Mouse (Mus musculus) urinary bladder, adult 18-20 months (tissue): Measurements from ENCODE around the gene Ggps1.
A peak's percentile ranks its signal among the peaks of the same experiment; 100 is the strongest.
"Not testable (repeated sequence)": the region's sequence is repeated elsewhere in the genome, so short reads cannot be mapped to it uniquely, and the experiment has no call there.

Experiments
- DNase-seq, 2 experiments: peaks; one replicate each; pipeline ENCODE4 v3.0.0; 2022; ENCODE audit warnings: low spot score in 2 of 2, mixed read lengths in 2 of 2

Ggps1 gene

GRCm38 (mm10) chr13:14038911-14039291 lies 24.4 kb downstream of the Ggps1 start:
- DNase-seq, result peak in 1 of 2 experiments; percentile 9

- DNase-seq, result no peak
Measured at GRCm38 (mm10) chr13:14035875-14036630, 27.2 kb downstream of the Ggps1 start.

GRCm38 (mm10) chr13:14035352-14035751 lies 27.9 kb downstream of the Ggps1 start:
- DNase-seq, result not testable (repeated sequence)

- no peak for DNase-seq
Measured at GRCm38 (mm10) chr13:14034073-14034348, 29.3 kb downstream of the Ggps1 start.

DNA sequence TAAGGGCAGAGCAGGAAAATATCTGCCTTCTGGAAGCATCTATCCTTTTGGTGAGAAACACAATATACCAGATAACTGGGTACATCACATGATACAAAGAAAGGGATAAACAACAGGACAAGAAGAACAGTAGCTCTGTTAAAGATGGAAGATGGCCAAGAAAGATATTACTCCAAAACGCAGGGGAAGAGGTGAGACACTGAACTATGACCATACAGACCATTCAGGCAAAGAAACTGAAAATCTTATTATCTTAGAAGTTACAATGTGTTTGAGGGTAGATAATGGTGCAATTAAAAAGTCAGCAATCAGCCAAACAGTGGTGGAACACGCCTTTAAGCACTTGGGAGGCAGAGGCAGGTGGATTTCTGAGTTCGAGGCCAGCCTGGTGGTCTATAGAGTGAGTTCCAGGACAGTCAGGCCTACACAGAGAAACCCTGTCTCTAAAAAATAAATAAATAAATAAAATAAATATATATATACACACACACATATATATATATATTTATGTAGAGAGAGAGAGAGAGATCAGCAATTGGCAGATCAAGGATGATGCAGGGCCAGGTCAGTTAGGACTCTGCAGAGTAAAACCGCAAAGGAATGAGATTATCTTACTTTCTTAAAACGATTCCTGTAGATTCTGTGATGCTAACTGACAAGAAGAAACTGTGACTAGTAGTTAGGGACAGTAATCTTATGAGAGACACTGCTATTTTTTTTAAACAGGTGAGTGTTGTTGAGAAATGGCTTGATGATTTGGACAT lies 29.8 kb downstream of the Ggps1 start:
- DNase-seq, result no peak

GRCm38 (mm10) chr13:14026154-14026820 lies 37.0 kb downstream of the Ggps1 start:
- no peak for DNase-seq

DNA sequence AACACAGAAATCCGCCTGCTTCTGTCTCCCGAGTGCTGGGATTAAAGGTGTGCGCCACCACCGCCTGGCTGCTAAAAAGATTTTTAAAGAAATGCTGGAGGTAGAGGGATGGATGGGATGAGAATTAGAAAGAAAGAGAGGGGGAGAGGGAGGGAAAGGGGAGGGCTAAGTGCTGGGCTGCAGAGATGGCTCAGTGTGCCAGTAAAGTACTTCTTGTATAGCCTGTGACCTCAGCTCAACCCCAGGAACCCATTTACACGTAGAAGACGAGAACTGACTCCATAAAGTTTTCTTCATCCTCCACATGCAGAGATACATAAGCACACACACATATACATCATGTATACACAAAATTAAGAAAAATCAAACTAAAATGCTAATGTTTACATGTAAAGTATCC lies 37.7 kb downstream of the Ggps1 start:
- no peak for DNase-seq

GRCm38 (mm10) chr13:14021417-14021816 lies 41.9 kb downstream of the Ggps1 start:
- DNase-seq, result not testable (repeated sequence)

DNA sequence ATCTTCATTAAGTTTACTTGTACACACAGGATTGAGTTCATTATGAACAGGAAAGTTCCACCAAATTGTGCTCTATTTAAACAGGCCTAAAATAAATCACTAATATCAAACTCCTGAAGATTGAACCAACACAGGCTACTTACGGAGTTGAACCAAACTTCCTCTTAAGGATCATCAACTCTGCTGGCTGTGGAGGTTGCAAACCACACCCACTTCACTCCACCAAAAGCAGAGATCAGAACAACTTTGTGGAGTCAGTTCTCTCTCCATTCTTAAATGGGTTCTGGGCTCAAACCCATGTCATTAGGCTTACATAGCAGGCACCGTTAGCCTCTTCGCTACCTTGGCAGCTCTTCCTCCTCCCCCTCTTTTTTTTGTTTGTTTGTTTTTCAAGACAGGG lies 44.4 kb downstream of the Ggps1 start:
- DNase-seq, result no peak

DNA sequence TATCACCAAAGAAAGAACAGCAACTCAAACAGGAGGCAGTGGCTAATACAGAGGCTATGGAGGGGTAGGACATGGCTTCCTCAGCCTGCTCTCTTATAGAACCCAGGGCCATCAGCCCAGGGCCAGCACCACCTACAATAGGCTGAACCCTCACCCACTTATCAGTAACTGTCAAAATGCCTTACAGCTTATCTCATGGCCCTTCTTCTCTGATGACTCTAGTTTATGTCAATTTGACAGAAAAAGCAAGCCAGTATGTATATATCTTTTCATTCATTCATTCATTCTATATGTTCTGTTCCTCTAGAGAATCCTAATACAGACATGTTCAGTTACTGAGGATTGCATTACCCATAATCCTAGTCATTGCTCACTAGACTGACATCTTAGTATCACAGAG lies 45.0 kb downstream of the Ggps1 start:
- no peak for DNase-seq

GRCm38 (mm10) chr13:14015609-14016008 lies 47.7 kb downstream of the Ggps1 start:
- DNase-seq, result no peak

GRCm38 (mm10) chr13:14014540-14014939 lies 48.7 kb downstream of the Ggps1 start:
- no peak for DNase-seq

DNA sequence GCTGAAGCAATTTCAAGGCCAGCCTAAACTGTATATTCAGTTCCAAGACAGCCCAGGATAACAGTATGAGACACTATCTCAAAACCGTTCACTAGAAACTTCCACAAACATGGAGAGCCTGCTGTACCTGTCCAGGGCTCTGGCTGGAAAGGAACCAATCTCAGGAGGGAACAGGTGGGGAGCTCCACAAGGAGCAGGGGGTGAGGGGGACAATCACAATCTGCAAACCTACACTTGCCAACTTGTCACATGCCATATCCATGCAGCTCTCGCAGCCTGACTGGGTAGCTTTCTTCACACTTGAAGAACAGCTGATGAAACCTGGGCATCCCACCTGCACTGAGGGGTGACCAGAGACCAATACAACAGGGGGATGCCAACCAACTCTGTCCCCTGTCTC lies 49.3 kb downstream of the Ggps1 start:
- DNase-seq, result no peak

- DNase-seq, result no peak
Measured at GRCm38 (mm10) chr13:14011454-14011995, 51.8 kb downstream of the Ggps1 start.

GRCm38 (mm10) chr13:14006056-14006455 lies 57.2 kb downstream of the Ggps1 start:
- no peak for DNase-seq

- peak; percentile 22 for DNase-seq
Measured at GRCm38 (mm10) chr13:14004999-14005398, 58.3 kb downstream of the Ggps1 start.

- DNase-seq, result no peak
Measured at GRCm38 (mm10) chr13:14004086-14004485, 59.2 kb downstream of the Ggps1 start.

DNA sequence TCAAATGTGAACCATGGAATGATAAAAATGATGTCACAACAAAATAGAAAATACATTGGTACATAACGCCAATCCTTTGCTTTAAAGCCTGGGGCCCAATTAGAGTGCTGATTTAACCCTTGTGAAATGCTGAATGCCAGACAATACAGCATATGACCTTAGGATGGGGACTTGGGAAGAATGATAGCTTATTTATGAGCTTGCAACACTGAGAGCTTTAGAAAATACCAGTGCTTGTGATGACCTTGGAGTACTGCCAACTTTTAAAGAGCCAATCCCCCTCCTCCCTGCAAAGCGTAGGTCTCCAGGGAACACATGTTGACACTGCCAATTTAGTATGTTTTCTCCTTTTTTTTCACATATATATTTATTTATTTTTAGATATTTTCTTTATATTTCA lies 60.6 kb downstream of the Ggps1 start:
- DNase-seq, result no peak
